Comparison of ENCODE assay signal across 20 mouse cellular contexts in genomic region chr11:79422496-79422895, GRCm38 (mm10).
"Had no signal": no experiment of that assay in that cellular context is flagged by ENCODE, and none has a peak within 500 bp of the region (broad histone marks: within the 10 kb centered on the region; RNA-seq: fewer than 3 reads in every experiment).

No protein-coding gene starts in this region.

- H3K36me3 ChIP-seq: liver, embryonic 12.5 days had no signal

- H3K9me3 ChIP-seq: limb, embryonic 10.5 days; limb, embryonic 13.5 days; liver, embryonic 12.5 days; liver, embryonic 15.5 days; lung, embryonic 15.5 days; stomach, embryonic 15.5 days had no signal

- H3K27me3 ChIP-seq: limb, embryonic 13.5 days; liver, embryonic 12.5 days; liver, embryonic 15.5 days; lung, embryonic 15.5 days; stomach, embryonic 15.5 days had no signal

- H3K9ac ChIP-seq: limb, embryonic 13.5 days; liver, embryonic 12.5 days; liver, embryonic 15.5 days; lung, embryonic 15.5 days; stomach, embryonic 15.5 days had no signal

- ATAC-seq: intestine, embryonic 16.5 days; liver, embryonic 12.5 days had no signal

- H3K4me1 ChIP-seq: limb, embryonic 10.5 days; limb, embryonic 13.5 days; liver, embryonic 15.5 days; lung, embryonic 15.5 days; stomach, embryonic 15.5 days had no signal

- H3K4me3 ChIP-seq: limb, embryonic 10.5 days; limb, embryonic 13.5 days; liver, embryonic 12.5 days; liver, embryonic 15.5 days; lung, embryonic 15.5 days; stomach, embryonic 15.5 days had no signal

- DNase-seq: kidney, adult 18-20 months; kidney, adult 9 months; kidney, postnatal 14 days; kidney, postnatal 4 days; liver; lung, adult 18-20 months; lung, postnatal 10 days; lung, postnatal 36 days; midbrain, embryonic 14.5 days; right cerebral cortex, postnatal 14 days; spleen, adult 18-20 months; thymus, postnatal 36 days had no signal

- H3K4me2 ChIP-seq: limb, embryonic 13.5 days; liver, embryonic 12.5 days; liver, embryonic 15.5 days; lung, embryonic 15.5 days; midbrain, embryonic 11.5 days; stomach, embryonic 15.5 days had no signal

- H3K27ac ChIP-seq: limb, embryonic 10.5 days; limb, embryonic 13.5 days; liver, embryonic 12.5 days; liver, embryonic 15.5 days; lung, embryonic 15.5 days; stomach, embryonic 15.5 days had no signal
